Mouse (Mus musculus): ENCODE measurements around the gene Fibcd1.

Gene Fibcd1

GRCm38 (mm10) chr2:31767104-31767503 is 78.7 kb downstream of the Fibcd1 start:
- no peak for DNase-seq
